Mouse (Mus musculus): ENCODE measurements around the gene Dyrk3. TPM values are rescaled to one million over a fixed set of nuclear protein-coding genes. Genes with fewer than 3 reads are reported as not detected.

The Dyrk3 gene
- polyA plus RNA-seq, 1 experiment from 2014 or later, result 2.1 TPM

- Histone ChIP-seq H3K27me3 (ENCODE audit: control insufficient read depth, insufficient read depth, low read length) (no peaks in the 10 kb centered on the region), H3K4me2 (ENCODE audit: low read depth, low read length) (0 out of 2 replicates have a peak overlapping the region, but pooled peaks have one; percentile 4), H3K4me3 (ENCODE audit: low read length) (no peak overlapping the region), H3K4me1 (ENCODE audit: control insufficient read depth, insufficient read depth, low read length) (peaks cover 78% of the 10 kb centered on the region), H3K9me3 (replicated peaks; ENCODE audit: control insufficient read depth, low read length) (no peaks in the 10 kb centered on the region), H3K27ac (ENCODE audit: low read length) (peak overlapping the region; percentile 2), H3K9ac (ENCODE audit: low read length) (no peak overlapping the region), H3K36me3 (ENCODE audit: control insufficient read depth, insufficient read depth) (no peaks in the 10 kb centered on the region)
- 78% methylated on average over 3 of the region's 3 CpGs for WGBS
- ATAC-seq (replicated peaks; ENCODE audit: extremely low read depth, insufficient read depth, low FRiP score), result no peak
Measured at GRCm38 (mm10) chr1:131092846-131093245, 45.3 kb downstream of the Dyrk3 start.

GRCm38 (mm10) chr1:131092173-131092572 lies 46.0 kb downstream of the Dyrk3 start:
- H3K4me1 ChIP-seq (ENCODE audit: control insufficient read depth, insufficient read depth, low read length), result peaks cover 85% of the 10 kb centered on the region
- H3K9ac ChIP-seq (ENCODE audit: low read length), result no peak overlapping the region
- H3K9me3 ChIP-seq (replicated peaks; ENCODE audit: control insufficient read depth, low read length), result no peaks in the 10 kb centered on the region
- H3K27me3 ChIP-seq (ENCODE audit: control insufficient read depth, insufficient read depth, low read length), result no peaks in the 10 kb centered on the region
- ATAC-seq (replicated peaks; ENCODE audit: extremely low read depth, insufficient read depth, low FRiP score), result no peak
- no peak overlapping the region for H3K4me3 ChIP-seq (ENCODE audit: low read length)
- peak overlapping the region; percentile 2 for H3K27ac ChIP-seq (ENCODE audit: low read length)
- 81% methylated on average over 3 of the region's 3 CpGs for WGBS
- H3K36me3 ChIP-seq (ENCODE audit: control insufficient read depth, insufficient read depth), result no peaks in the 10 kb centered on the region
- H3K4me2 ChIP-seq (ENCODE audit: low read depth, low read length), result no peak overlapping the region

- Histone ChIP-seq H3K9ac (ENCODE audit: low read length) (peak overlapping the region; percentile 66), H3K27ac (ENCODE audit: low read length) (peak overlapping the region; percentile 97), H3K36me3 (ENCODE audit: control insufficient read depth, insufficient read depth) (no peaks in the 10 kb centered on the region), H3K4me3 (ENCODE audit: low read length) (no peak overlapping the region), H3K27me3 (ENCODE audit: control insufficient read depth, insufficient read depth, low read length) (no peaks in the 10 kb centered on the region), H3K4me1 (ENCODE audit: control insufficient read depth, insufficient read depth, low read length) (peaks cover 92% of the 10 kb centered on the region), H3K4me2 (ENCODE audit: low read depth, low read length) (peak overlapping the region; percentile 53; the same call in 1 of the 2 replicates), H3K9me3 (replicated peaks; ENCODE audit: control insufficient read depth, low read length) (no peaks in the 10 kb centered on the region)
- WGBS, result 36% methylated on average over 3 of the region's 3 CpGs
- no peak for ATAC-seq (replicated peaks; ENCODE audit: extremely low read depth, insufficient read depth, low FRiP score)
Measured at GRCm38 (mm10) chr1:131091481-131091880, 46.7 kb downstream of the Dyrk3 start.

- Histone ChIP-seq H3K36me3 (ENCODE audit: control insufficient read depth, insufficient read depth) (no peaks in the 10 kb centered on the region), H3K27me3 (ENCODE audit: control insufficient read depth, insufficient read depth, low read length) (no peaks in the 10 kb centered on the region), H3K4me1 (ENCODE audit: control insufficient read depth, insufficient read depth, low read length) (peaks cover 98% of the 10 kb centered on the region), H3K9me3 (replicated peaks; ENCODE audit: control insufficient read depth, low read length) (no peaks in the 10 kb centered on the region), H3K4me2 (ENCODE audit: low read depth, low read length) (peak overlapping the region; percentile 53), H3K27ac (ENCODE audit: low read length) (peak overlapping the region; percentile 97), H3K4me3 (ENCODE audit: low read length) (peak overlapping the region; percentile 4; the same call in 1 of the 2 replicates), H3K9ac (ENCODE audit: low read length) (peak overlapping the region; percentile 66)
- 57% methylated on average over 4 of the region's 4 CpGs for WGBS
- ATAC-seq (replicated peaks; ENCODE audit: extremely low read depth, insufficient read depth, low FRiP score), result no peak
Measured at GRCm38 (mm10) chr1:131090877-131091276, 47.3 kb downstream of the Dyrk3 start.

- WGBS, result 25% methylated on average over 5 of the region's 5 CpGs
- Histone ChIP-seq H3K36me3 (ENCODE audit: control insufficient read depth, insufficient read depth) (no peaks in the 10 kb centered on the region), H3K4me3 (ENCODE audit: low read length) (peak overlapping the region; percentile 26), H3K27ac (ENCODE audit: low read length) (peak overlapping the region; percentile 97), H3K27me3 (ENCODE audit: control insufficient read depth, insufficient read depth, low read length) (no peaks in the 10 kb centered on the region), H3K4me1 (ENCODE audit: control insufficient read depth, insufficient read depth, low read length) (peaks cover 96% of the 10 kb centered on the region), H3K9ac (ENCODE audit: low read length) (peak overlapping the region; percentile 66), H3K9me3 (replicated peaks; ENCODE audit: control insufficient read depth, low read length) (no peaks in the 10 kb centered on the region), H3K4me2 (ENCODE audit: low read depth, low read length) (peak overlapping the region; percentile 53)
- peak; percentile 62 for ATAC-seq (replicated peaks; ENCODE audit: extremely low read depth, insufficient read depth, low FRiP score)
Measured at GRCm38 (mm10) chr1:131090261-131090660, 47.9 kb downstream of the Dyrk3 start.

GRCm38 (mm10) chr1:131089525-131090127 lies 48.5 kb downstream of the Dyrk3 start:
- Histone ChIP-seq H3K4me3 (ENCODE audit: low read length) (peak overlapping the region; percentile 2; the same call in 1 of the 2 replicates), H3K27ac (ENCODE audit: low read length) (peak overlapping the region; percentile 97), H3K9me3 (replicated peaks; ENCODE audit: control insufficient read depth, low read length) (no peaks in the 10 kb centered on the region), H3K4me1 (ENCODE audit: control insufficient read depth, insufficient read depth, low read length) (peaks cover 96% of the 10 kb centered on the region), H3K27me3 (ENCODE audit: control insufficient read depth, insufficient read depth, low read length) (no peaks in the 10 kb centered on the region), H3K9ac (ENCODE audit: low read length) (peak overlapping the region; percentile 66), H3K36me3 (ENCODE audit: control insufficient read depth, insufficient read depth) (no peaks in the 10 kb centered on the region), H3K4me2 (ENCODE audit: low read depth, low read length) (peak overlapping the region; percentile 53)
- 54% methylated on average over 2 of the region's 2 CpGs for WGBS
- no peak; the same call in 1 of the 2 replicates for ATAC-seq (replicated peaks; ENCODE audit: extremely low read depth, insufficient read depth, low FRiP score)

- H3K36me3 ChIP-seq (ENCODE audit: control insufficient read depth, insufficient read depth), result no peaks in the 10 kb centered on the region
- no peak for ATAC-seq (replicated peaks; ENCODE audit: extremely low read depth, insufficient read depth, low FRiP score)
- peak overlapping the region; percentile 53 for H3K4me2 ChIP-seq (ENCODE audit: low read depth, low read length)
- H3K27ac ChIP-seq (ENCODE audit: low read length), result 0 out of 2 replicates have a peak overlapping the region, but pooled peaks have one; percentile 22
- no peaks in the 10 kb centered on the region for H3K9me3 ChIP-seq (replicated peaks; ENCODE audit: control insufficient read depth, low read length)
- peaks cover 96% of the 10 kb centered on the region for H3K4me1 ChIP-seq (ENCODE audit: control insufficient read depth, insufficient read depth, low read length)
- H3K9ac ChIP-seq (ENCODE audit: low read length), result peak overlapping the region; percentile 66; the same call in 1 of the 2 replicates
- H3K27me3 ChIP-seq (ENCODE audit: control insufficient read depth, insufficient read depth, low read length), result no peaks in the 10 kb centered on the region
- 31% methylated on average over 11 of the region's 11 CpGs for WGBS
- no peak overlapping the region for H3K4me3 ChIP-seq (ENCODE audit: low read length)
Measured at GRCm38 (mm10) chr1:131088547-131088946, 49.6 kb downstream of the Dyrk3 start.

- Histone ChIP-seq H3K36me3 (ENCODE audit: control insufficient read depth, insufficient read depth) (no peaks in the 10 kb centered on the region), H3K4me1 (ENCODE audit: control insufficient read depth, insufficient read depth, low read length) (peaks cover 94% of the 10 kb centered on the region), H3K27me3 (ENCODE audit: control insufficient read depth, insufficient read depth, low read length) (no peaks in the 10 kb centered on the region), H3K4me2 (ENCODE audit: low read depth, low read length) (peak overlapping the region; percentile 27), H3K9me3 (replicated peaks; ENCODE audit: control insufficient read depth, low read length) (no peaks in the 10 kb centered on the region), H3K27ac (ENCODE audit: low read length) (peak overlapping the region; percentile 46; the same call in 1 of the 2 replicates), H3K9ac (ENCODE audit: low read length) (peak overlapping the region; percentile 52), H3K4me3 (ENCODE audit: low read length) (0 out of 2 replicates have a peak overlapping the region, but pooled peaks have one; percentile 5)
- 23% methylated on average over 7 of the region's 7 CpGs for WGBS
- ATAC-seq (replicated peaks; ENCODE audit: extremely low read depth, insufficient read depth, low FRiP score), result no peak
Measured at GRCm38 (mm10) chr1:131086907-131087306, 51.2 kb downstream of the Dyrk3 start.

GRCm38 (mm10) chr1:131085957-131086739 lies 52.0 kb downstream of the Dyrk3 start:
- Histone ChIP-seq H3K4me3 (ENCODE audit: low read length) (no peak overlapping the region), H3K4me2 (ENCODE audit: low read depth, low read length) (no peak overlapping the region), H3K27me3 (ENCODE audit: control insufficient read depth, insufficient read depth, low read length) (no peaks in the 10 kb centered on the region), H3K4me1 (ENCODE audit: control insufficient read depth, insufficient read depth, low read length) (peaks cover 96% of the 10 kb centered on the region), H3K36me3 (ENCODE audit: control insufficient read depth, insufficient read depth) (no peaks in the 10 kb centered on the region), H3K27ac (ENCODE audit: low read length) (no peak overlapping the region), H3K9ac (ENCODE audit: low read length) (no peak overlapping the region), H3K9me3 (replicated peaks; ENCODE audit: control insufficient read depth, low read length) (no peaks in the 10 kb centered on the region)
- ATAC-seq (replicated peaks; ENCODE audit: extremely low read depth, insufficient read depth, low FRiP score), result no peak
- 42% methylated on average over 4 of the region's 4 CpGs for WGBS

All from heart, embryonic 16.5 days (tissue).